Mouse (Mus musculus): ENCODE measurements around the gene Rab24. TPM values are rescaled to one million over a fixed set of nuclear protein-coding genes. Genes with fewer than 3 reads are reported as not detected.
A peak's percentile ranks its signal among the peaks of the same experiment; 100 is the strongest.

Rab24 gene
- 76.2 and 79.2 TPM in 2 replicates for polyA plus RNA-seq (2015; fragmentation: Nextera tagmentation; extraction: Ambion mirVana)

GRCm38 (mm10) chr13:55321434-55322129 lies at the start of gene Rab24:
Gene Rab24, minus strand, starts transcription at chr13:55321946.
- Histone ChIP-seq H3K36me3 (ENCODE audit: control insufficient read depth, insufficient read depth, low read length) (peaks cover 14% of the 10 kb centered on the region; the same call in 1 of the 2 replicates), H3K4me1 (ENCODE audit: control insufficient read depth, insufficient read depth, low read length) (peaks cover 28% of the 10 kb centered on the region), H3K9me3 (replicated peaks; ENCODE audit: control insufficient read depth, low read length) (no peaks in the 10 kb centered on the region), H3K4me3 (replicated peaks; ENCODE audit: low read length) (peak within 1 kb of the TSS; percentile 95), H3K27me3 (ENCODE audit: control insufficient read depth, insufficient read depth, low read length) (no peaks in the 10 kb centered on the region), H3K9ac (ENCODE audit: low read length) (peak within 1 kb of the TSS; percentile 96), H3K4me2 (ENCODE audit: low read depth, low read length) (peak within 1 kb of the TSS; percentile 86), H3K27ac (ENCODE audit: low read length) (peak within 1 kb of the TSS; percentile 91)
- ATAC-seq (ENCODE audit: insufficient read depth, low FRiP score), result peak; percentile 89
- under 1% methylated on average over 73 of the region's 73 CpGs for whole genome bisulfite sequencing

GRCm38 (mm10) chr13:55371007-55371681 lies 49.4 kb upstream of the Rab24 start:
- H3K4me3 ChIP-seq (replicated peaks; ENCODE audit: low read length), result no peak overlapping the region
- ATAC-seq (ENCODE audit: insufficient read depth, low FRiP score), result no peak
- WGBS, result 56% methylated on average over 8 of the region's 8 CpGs
- no peak overlapping the region for H3K9ac ChIP-seq (ENCODE audit: low read length)
- H3K4me2 ChIP-seq (ENCODE audit: low read depth, low read length), result no peak overlapping the region
- peaks cover 3% of the 10 kb centered on the region; the same call in 1 of the 2 replicates for H3K4me1 ChIP-seq (ENCODE audit: control insufficient read depth, insufficient read depth, low read length)
- no peaks in the 10 kb centered on the region for H3K9me3 ChIP-seq (replicated peaks; ENCODE audit: control insufficient read depth, low read length)
- H3K27ac ChIP-seq (ENCODE audit: low read length), result no peak overlapping the region
- no peaks in the 10 kb centered on the region for H3K36me3 ChIP-seq (ENCODE audit: control insufficient read depth, insufficient read depth, low read length)
- H3K27me3 ChIP-seq (ENCODE audit: control insufficient read depth, insufficient read depth, low read length), result no peaks in the 10 kb centered on the region

- no peaks in the 10 kb centered on the region for H3K9me3 ChIP-seq (replicated peaks; ENCODE audit: control insufficient read depth, low read length)
- H3K27ac ChIP-seq (ENCODE audit: low read length), result no peak overlapping the region
- no peaks in the 10 kb centered on the region for H3K36me3 ChIP-seq (ENCODE audit: control insufficient read depth, insufficient read depth, low read length)
- peaks cover 3% of the 10 kb centered on the region; the same call in 1 of the 2 replicates for H3K4me1 ChIP-seq (ENCODE audit: control insufficient read depth, insufficient read depth, low read length)
- no peaks in the 10 kb centered on the region for H3K27me3 ChIP-seq (ENCODE audit: control insufficient read depth, insufficient read depth, low read length)
- H3K4me2 ChIP-seq (ENCODE audit: low read depth, low read length), result no peak overlapping the region
- no peak for ATAC-seq (ENCODE audit: insufficient read depth, low FRiP score)
- WGBS, result 56% methylated on average over 3 of the region's 3 CpGs
- H3K4me3 ChIP-seq (replicated peaks; ENCODE audit: low read length), result peak overlapping the region; percentile 20; the same call in 1 of the 2 replicates
- no peak overlapping the region for H3K9ac ChIP-seq (ENCODE audit: low read length)
These were observed 48.5 kb upstream of the Rab24 start for GRCm38 (mm10) chr13:55370234-55370633.

- H3K9me3 ChIP-seq (replicated peaks; ENCODE audit: control insufficient read depth, low read length), result no peaks in the 10 kb centered on the region
- 51% methylated on average over 13 of the region's 13 CpGs for WGBS
- H3K4me1 ChIP-seq (ENCODE audit: control insufficient read depth, insufficient read depth, low read length), result peaks cover 3% of the 10 kb centered on the region; the same call in 1 of the 2 replicates
- H3K36me3 ChIP-seq (ENCODE audit: control insufficient read depth, insufficient read depth, low read length), result no peaks in the 10 kb centered on the region
- H3K27ac ChIP-seq (ENCODE audit: low read length), result no peak within 1 kb of the TSS; the same call in 1 of the 2 replicates
- no peak for ATAC-seq (ENCODE audit: insufficient read depth, low FRiP score)
- peak within 1 kb of the TSS; percentile 20 for H3K4me3 ChIP-seq (replicated peaks; ENCODE audit: low read length)
- peak within 1 kb of the TSS; percentile 37; the same call in 1 of the 2 replicates for H3K9ac ChIP-seq (ENCODE audit: low read length)
- no peaks in the 10 kb centered on the region for H3K27me3 ChIP-seq (ENCODE audit: control insufficient read depth, insufficient read depth, low read length)
- no peak within 1 kb of the TSS for H3K4me2 ChIP-seq (ENCODE audit: low read depth, low read length)
These were observed 47.9 kb upstream of the Rab24 start, which contains the start of gene Rgs14 for GRCm38 (mm10) chr13:55369531-55370114. Gene Rgs14, plus strand, starts transcription at chr13:55369732.

GRCm38 (mm10) chr13:55368401-55368800 lies 46.7 kb upstream of the Rab24 start:
- H3K36me3 ChIP-seq (ENCODE audit: control insufficient read depth, insufficient read depth, low read length), result no peaks in the 10 kb centered on the region
- no peaks in the 10 kb centered on the region for H3K9me3 ChIP-seq (replicated peaks; ENCODE audit: control insufficient read depth, low read length)
- WGBS, result 67% methylated on average over 7 of the region's 7 CpGs
- no peak overlapping the region for H3K27ac ChIP-seq (ENCODE audit: low read length)
- H3K4me3 ChIP-seq (replicated peaks; ENCODE audit: low read length), result no peak overlapping the region
- no peak for ATAC-seq (ENCODE audit: insufficient read depth, low FRiP score)
- no peak overlapping the region for H3K9ac ChIP-seq (ENCODE audit: low read length)
- no peaks in the 10 kb centered on the region for H3K27me3 ChIP-seq (ENCODE audit: control insufficient read depth, insufficient read depth, low read length)
- no peak overlapping the region for H3K4me2 ChIP-seq (ENCODE audit: low read depth, low read length)
- H3K4me1 ChIP-seq (ENCODE audit: control insufficient read depth, insufficient read depth, low read length), result peaks cover 3% of the 10 kb centered on the region; the same call in 1 of the 2 replicates

- Histone ChIP-seq H3K4me1 (ENCODE audit: control insufficient read depth, insufficient read depth, low read length) (peaks cover 14% of the 10 kb centered on the region), H3K9me3 (replicated peaks; ENCODE audit: control insufficient read depth, low read length) (no peaks in the 10 kb centered on the region), H3K9ac (ENCODE audit: low read length) (peak within 1 kb of the TSS; percentile 96), H3K27me3 (ENCODE audit: control insufficient read depth, insufficient read depth, low read length) (no peaks in the 10 kb centered on the region), H3K4me3 (replicated peaks; ENCODE audit: low read length) (peak within 1 kb of the TSS; percentile 99), H3K4me2 (ENCODE audit: low read depth, low read length) (peak within 1 kb of the TSS; percentile 77), H3K27ac (ENCODE audit: low read length) (peak within 1 kb of the TSS; percentile 97), H3K36me3 (ENCODE audit: control insufficient read depth, insufficient read depth, low read length) (peaks cover 12% of the 10 kb centered on the region; the same call in 1 of the 2 replicates)
- ATAC-seq (ENCODE audit: insufficient read depth, low FRiP score), result peak; percentile 99
- under 1% methylated on average over 35 of the region's 35 CpGs for WGBS
These were observed 40.8 kb upstream of the Rab24 start, which contains the start of gene Lman2 for GRCm38 (mm10) chr13:55362453-55363060. Gene Lman2, minus strand, starts transcription at chr13:55362783.

GRCm38 (mm10) chr13:55361974-55362452 lies 40.3 kb upstream of the Rab24 start:
- Histone ChIP-seq H3K4me1 (ENCODE audit: control insufficient read depth, insufficient read depth, low read length) (peaks cover 14% of the 10 kb centered on the region), H3K9ac (ENCODE audit: low read length) (peak overlapping the region; percentile 96), H3K36me3 (ENCODE audit: control insufficient read depth, insufficient read depth, low read length) (peaks cover 15% of the 10 kb centered on the region; the same call in 1 of the 2 replicates), H3K4me3 (replicated peaks; ENCODE audit: low read length) (peak overlapping the region; percentile 99), H3K27ac (ENCODE audit: low read length) (peak overlapping the region; percentile 97), H3K27me3 (ENCODE audit: control insufficient read depth, insufficient read depth, low read length) (no peaks in the 10 kb centered on the region), H3K9me3 (replicated peaks; ENCODE audit: control insufficient read depth, low read length) (no peaks in the 10 kb centered on the region), H3K4me2 (ENCODE audit: low read depth, low read length) (peak overlapping the region; percentile 77)
- ATAC-seq (ENCODE audit: insufficient read depth, low FRiP score), result peak; percentile 31
- 1% methylated on average over 32 of the region's 32 CpGs for WGBS

- peak overlapping the region; percentile 77 for H3K4me2 ChIP-seq (ENCODE audit: low read depth, low read length)
- no peaks in the 10 kb centered on the region for H3K9me3 ChIP-seq (replicated peaks; ENCODE audit: control insufficient read depth, low read length)
- H3K36me3 ChIP-seq (ENCODE audit: control insufficient read depth, insufficient read depth, low read length), result peaks cover 16% of the 10 kb centered on the region; the same call in 1 of the 2 replicates
- H3K4me3 ChIP-seq (replicated peaks; ENCODE audit: low read length), result peak overlapping the region; percentile 99
- H3K27me3 ChIP-seq (ENCODE audit: control insufficient read depth, insufficient read depth, low read length), result no peaks in the 10 kb centered on the region
- peaks cover 14% of the 10 kb centered on the region for H3K4me1 ChIP-seq (ENCODE audit: control insufficient read depth, insufficient read depth, low read length)
- no peak for ATAC-seq (ENCODE audit: insufficient read depth, low FRiP score)
- peak overlapping the region; percentile 96 for H3K9ac ChIP-seq (ENCODE audit: low read length)
- H3K27ac ChIP-seq (ENCODE audit: low read length), result no peak overlapping the region
These were observed 39.4 kb upstream of the Rab24 start for GRCm38 (mm10) chr13:55361145-55361544.

Data from stomach, embryonic 16.5 days (tissue).